Mouse (Mus musculus): ENCODE data around the gene Mif. TPM values are rescaled to one million over a fixed set of nuclear protein-coding genes. Genes with fewer than 3 reads are reported as not detected.

The Mif gene
- polyA plus RNA-seq, 1 experiment: 479 TPM

- WGBS: 85% methylated on average over 5 of the region's 5 CpGs
- H3K4me3 ChIP-seq (replicated peaks; ENCODE audit: extremely low read depth, low read depth, low read length): no peak overlapping the region
- TF ChIP-seq POLR2A (IDR thresholded peaks at IDR 0.05; ENCODE audit: borderline replicate concordance, extremely low read depth, low read depth, low read length): no peak
- TF ChIP-seq CTCF (IDR thresholded peaks at IDR 0.05; ENCODE audit: insufficient read depth, low read length): no peak
- H3K4me1 ChIP-seq (ENCODE audit: control insufficient read depth, insufficient read depth, low read length): no peaks in the 10 kb centered on the region
- no peak for DNase-seq
Measured at GRCm38 (mm10) chr10:75819882-75820281, 40.2 kb downstream of the Mif start.

GRCm38 (mm10) chr10:75818641-75819040 lies 41.4 kb downstream of the Mif start:
- WGBS: 61% methylated on average over 10 of the region's 10 CpGs
- H3K4me3 ChIP-seq (replicated peaks; ENCODE audit: extremely low read depth, low read depth, low read length): no peak overlapping the region

More at GRCm38 (mm10) chr10:75818641-75819040, 41.4 kb downstream of the Mif start:
- TF ChIP-seq POLR2A (IDR thresholded peaks at IDR 0.05; ENCODE audit: borderline replicate concordance, extremely low read depth, low read depth, low read length): no peak
- TF ChIP-seq CTCF (IDR thresholded peaks at IDR 0.05; ENCODE audit: insufficient read depth, low read length): no peak
- DNase-seq: no peak
- H3K4me1 ChIP-seq (ENCODE audit: control insufficient read depth, insufficient read depth, low read length): no peaks in the 10 kb centered on the region

Other genes starting within 250 kb of the Mif start
- gene Susd2, start 216.2 kb downstream of the Mif start, polyA plus RNA-seq (2012; rRNA removed): 13.4 and 15.3 TPM in 2 replicates
- 53.6 and 65.0 TPM in 2 replicates for gene Cabin1, start 95.9 kb downstream of the Mif start, polyA plus RNA-seq (2012; rRNA removed)
- gene Ddt, start 86.8 kb downstream of the Mif start, polyA plus RNA-seq (2012; rRNA removed): 59.7 and 65.3 TPM in 2 replicates
- not detected in 2 replicates for gene Gm20441, start 79.3 kb downstream of the Mif start, polyA plus RNA-seq (2012; rRNA removed)
- 47.8 and 63.7 TPM in 2 replicates for gene Gstt3, start 78.8 kb downstream of the Mif start, polyA plus RNA-seq (2012; rRNA removed)
- gene Gstt1, start 61.7 kb downstream of the Mif start, polyA plus RNA-seq (2012; rRNA removed): 163 and 178 TPM in 2 replicates
- gene Gstt4, start 37.7 kb downstream of the Mif start, polyA plus RNA-seq (2012; rRNA removed): not detected in 2 replicates
- 137 and 149 TPM in 2 replicates for gene Gstt2, start 22.8 kb downstream of the Mif start, polyA plus RNA-seq (2012; rRNA removed)
- gene Derl3, start 33.2 kb upstream of the Mif start, polyA plus RNA-seq (2012; rRNA removed): 5.1 and 12.1 TPM in 2 replicates
- 41.2 and 53.1 TPM in 2 replicates for gene Smarcb1, start 61.4 kb upstream of the Mif start, polyA plus RNA-seq (2012; rRNA removed)
- gene Chchd10, start 72.9 kb upstream of the Mif start, polyA plus RNA-seq (2012; rRNA removed): 415 and 628 TPM in 2 replicates
- 83.9 and 89.2 TPM in 2 replicates for gene Mmp11, start 76.3 kb upstream of the Mif start, polyA plus RNA-seq (2012; rRNA removed)
- gene Gm867, start 80.4 kb upstream of the Mif start, polyA plus RNA-seq (2012; rRNA removed): 12.6 and 15.8 TPM in 2 replicates
- gene Vpreb3, start 82.8 kb upstream of the Mif start, polyA plus RNA-seq (2012; rRNA removed): 57.1 and 72.3 TPM in 2 replicates
- gene Gm5134, start 94.3 kb upstream of the Mif start, polyA plus RNA-seq (2012; rRNA removed): 0.03 and 0.09 TPM in 2 replicates
- 5.3 and 6.9 TPM in 2 replicates for gene Zfp280b, start 172.4 kb upstream of the Mif start, polyA plus RNA-seq (2012; rRNA removed)